Mouse (Mus musculus): ENCODE data around the gene Kcne2.
A peak's percentile ranks its signal among the peaks of the same experiment; 100 is the strongest.

Kcne2 gene

DNA sequence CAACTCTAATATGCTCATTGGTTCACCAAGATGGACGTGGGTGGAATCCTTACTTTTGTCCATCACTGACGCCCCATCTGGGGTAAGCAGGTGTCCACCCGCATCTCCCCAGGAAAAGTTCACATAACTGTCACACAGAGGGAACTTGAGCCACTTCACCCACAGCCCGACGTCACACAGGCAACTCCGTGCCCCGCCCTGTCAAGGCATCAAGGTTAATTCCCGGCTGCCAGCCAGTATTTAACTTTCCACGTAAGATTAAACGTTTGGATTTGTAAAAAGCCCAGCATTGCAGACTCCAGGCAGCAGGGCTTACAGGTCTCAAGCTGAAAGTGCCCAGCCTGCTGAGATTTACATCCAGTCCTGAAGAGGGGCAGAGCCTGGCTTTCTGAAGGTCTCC, at the start of gene Kcne2:
Kcne2 (plus strand) TSS at position 289 of the 400 bp plus-strand sequence.
- DNase-seq (ENCODE audit: low read depth, low spot score) = no peak

DNA sequence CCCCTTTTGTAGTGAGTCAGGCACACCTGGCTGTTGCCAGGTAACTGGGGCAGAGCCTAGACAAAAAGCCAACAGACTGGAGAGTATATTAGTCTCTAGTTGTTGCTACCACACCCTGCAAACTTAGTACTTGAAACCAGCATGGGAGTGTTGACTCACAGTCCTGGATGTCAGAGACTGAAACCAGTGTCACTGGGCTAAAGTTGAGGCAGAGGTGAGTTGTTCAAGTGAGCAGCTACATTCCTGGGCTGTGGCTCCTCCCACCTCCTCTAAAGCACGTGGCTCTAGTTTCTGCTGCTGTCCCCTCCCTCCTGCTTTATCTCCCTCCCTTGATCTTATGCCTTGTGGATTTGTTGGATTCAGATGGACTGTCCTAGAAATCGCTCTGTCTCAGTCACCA, 46.3 kb upstream of the Kcne2 start:
- no peak for DNase-seq (ENCODE audit: low read depth, low spot score)

DNA sequence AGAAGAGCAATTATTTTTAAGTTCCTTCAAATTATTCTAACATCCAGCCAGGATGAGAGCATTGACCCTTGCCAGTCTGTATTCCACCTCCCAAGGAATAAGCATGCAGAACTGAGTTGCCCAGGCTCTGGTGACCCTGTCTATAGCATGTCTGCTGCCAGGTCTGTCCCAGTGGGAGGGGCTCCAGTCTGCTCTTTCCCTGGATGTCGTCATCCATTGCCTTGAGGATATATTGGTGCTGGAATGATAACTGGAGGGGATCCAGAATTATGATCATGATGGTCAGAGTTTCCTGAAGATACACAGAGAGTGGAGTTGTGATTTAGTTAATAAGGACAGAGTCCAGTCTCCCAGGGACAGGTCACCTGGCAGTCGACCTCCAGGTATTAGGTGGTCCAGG, 45.2 kb upstream of the Kcne2 start:
- no peak for DNase-seq (ENCODE audit: low read depth, low spot score)

DNA sequence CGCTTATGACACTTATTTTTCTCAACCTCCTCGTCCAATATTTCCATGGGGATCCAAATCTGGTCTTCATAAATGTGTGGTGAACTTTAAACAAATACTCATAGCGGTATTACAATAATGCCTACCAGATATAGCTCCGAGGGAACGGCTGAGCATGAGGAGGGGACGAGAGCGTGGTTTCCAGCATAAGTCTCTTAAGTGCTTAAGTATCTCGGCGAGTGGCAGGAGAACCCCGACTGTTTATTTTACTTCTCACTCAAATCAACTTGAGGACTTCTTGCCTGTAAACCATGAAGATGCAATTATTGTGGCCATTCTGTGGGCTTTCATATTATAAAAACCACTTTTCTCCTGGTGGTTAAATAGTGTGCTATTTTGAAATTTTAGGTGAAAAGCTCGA, 44.5 kb upstream of the Kcne2 start:
- DNase-seq (ENCODE audit: low read depth, low spot score) = no peak

DNA sequence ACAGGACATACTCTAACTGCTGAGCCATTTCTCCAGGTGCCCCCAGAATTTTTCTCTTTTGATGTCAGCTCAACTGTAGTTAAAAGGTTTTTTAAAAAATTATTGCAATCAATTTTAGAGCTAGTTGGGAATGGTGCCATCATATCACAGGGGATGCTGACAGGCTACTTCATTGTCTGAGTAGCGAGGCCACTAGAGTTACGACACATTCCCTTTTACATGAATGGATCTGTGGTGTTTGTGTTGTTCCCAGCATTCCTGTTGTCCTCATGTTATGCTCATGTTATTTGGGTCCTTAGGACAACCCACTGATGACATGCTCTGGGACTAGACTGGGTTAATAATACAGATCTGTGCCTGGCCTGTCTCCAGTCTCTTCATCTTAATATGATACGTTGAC, 42.5 kb upstream of the Kcne2 start:
- DNase-seq (ENCODE audit: low read depth, low spot score) = no peak

DNA sequence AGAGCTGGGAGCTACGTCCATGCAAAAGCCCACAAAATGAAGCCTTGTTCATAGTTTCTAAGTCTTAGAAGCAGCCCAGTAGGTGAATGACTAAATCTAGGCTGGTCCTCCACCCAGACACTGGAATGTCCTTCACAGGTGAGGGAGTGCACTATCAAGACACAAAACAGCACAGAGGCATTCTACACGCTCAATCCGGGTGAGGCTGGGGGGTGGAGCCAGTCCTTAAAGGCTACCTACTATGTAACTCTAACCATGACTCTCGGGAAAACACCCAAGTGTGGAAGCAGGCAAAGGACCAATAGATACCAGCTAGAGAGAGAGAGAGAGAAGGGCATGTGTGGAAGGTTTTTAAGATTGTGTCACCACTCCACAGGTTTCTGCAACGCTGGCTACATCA, 41.7 kb upstream of the Kcne2 start:
- DNase-seq (ENCODE audit: low read depth, low spot score) = no peak

DNA sequence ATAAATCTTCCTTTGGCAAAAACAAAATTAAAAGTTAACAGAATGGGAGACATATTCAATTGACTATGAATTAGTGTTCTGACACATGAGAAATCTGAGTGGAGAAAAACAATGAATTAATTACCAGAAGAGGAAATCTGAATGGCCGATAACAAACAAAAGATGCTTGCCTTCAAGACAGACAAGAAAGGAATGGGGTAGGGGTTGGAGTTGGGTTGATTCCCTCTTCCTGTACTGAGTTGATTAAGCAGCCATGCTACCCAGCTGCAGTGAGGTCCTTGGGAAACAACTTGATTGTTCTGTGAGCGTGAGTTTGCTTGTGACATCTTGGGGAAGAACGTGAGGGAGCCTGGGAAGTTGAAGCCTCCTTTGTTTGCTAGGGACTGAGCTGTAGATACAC, 37.9 kb upstream of the Kcne2 start:
- no peak for DNase-seq (ENCODE audit: low read depth, low spot score)

DNA sequence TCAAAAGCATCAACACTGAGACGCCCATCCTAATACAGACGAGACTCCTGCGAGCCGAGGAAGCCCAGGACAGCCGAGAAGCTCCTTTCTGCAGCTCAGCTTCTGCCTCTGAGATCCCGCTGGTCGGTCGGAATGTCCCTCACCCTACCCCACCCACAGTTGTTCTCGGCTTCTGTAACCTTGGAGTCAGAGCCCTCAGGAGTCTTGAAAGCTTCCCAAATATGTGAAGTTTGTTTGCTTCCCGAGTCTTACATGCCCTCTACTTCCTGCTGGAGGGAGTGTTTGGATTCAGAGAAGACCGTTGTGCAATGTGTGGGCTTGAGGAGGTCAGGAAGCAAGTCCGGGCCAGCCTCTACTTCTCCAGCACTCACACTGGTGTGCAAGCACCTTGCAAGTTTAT, 24.3 kb upstream of the Kcne2 start:
- no peak for DNase-seq (ENCODE audit: low read depth, low spot score)

DNA sequence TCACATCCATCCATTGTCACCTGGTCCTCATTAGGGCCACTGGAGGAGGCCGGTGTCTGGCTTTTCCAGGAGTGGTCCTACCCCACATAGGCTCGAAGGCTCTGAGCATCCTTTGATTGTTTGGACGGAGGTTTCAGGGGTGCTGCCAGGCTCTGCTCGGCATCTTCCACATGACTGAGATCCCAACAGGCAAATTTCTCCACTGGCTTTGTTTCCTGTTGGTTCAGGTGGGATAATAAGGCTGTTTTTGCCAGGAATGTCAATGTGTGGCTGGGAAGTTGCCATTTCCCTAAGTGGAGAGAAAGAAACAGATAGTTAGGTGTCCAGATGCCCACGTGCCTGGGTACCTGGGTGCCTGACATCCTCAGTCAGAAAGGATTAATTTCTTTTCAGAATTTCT, 17.7 kb upstream of the Kcne2 start:
- no peak for DNase-seq (ENCODE audit: low read depth, low spot score)

DNA sequence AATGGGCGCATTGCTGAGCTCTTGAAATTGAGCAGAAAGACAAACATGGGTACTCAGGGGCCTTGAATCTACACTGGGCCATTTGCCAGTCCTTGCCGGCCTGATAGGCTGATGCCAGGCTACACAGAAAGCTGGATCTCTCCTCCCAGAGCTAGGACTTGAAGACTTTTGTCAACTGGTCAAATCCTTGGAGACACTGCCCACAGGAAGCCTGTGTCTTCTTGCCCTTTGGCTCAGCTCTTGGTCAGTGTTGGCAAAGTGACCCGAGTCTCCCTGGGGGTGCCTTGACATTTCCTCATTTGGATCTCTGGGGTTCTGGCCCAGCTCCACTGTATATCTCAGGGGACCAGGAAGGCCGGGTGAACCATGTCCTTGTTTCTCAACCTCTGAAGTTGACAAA, 16.7 kb upstream of the Kcne2 start:
- no peak for DNase-seq (ENCODE audit: low read depth, low spot score)

DNA sequence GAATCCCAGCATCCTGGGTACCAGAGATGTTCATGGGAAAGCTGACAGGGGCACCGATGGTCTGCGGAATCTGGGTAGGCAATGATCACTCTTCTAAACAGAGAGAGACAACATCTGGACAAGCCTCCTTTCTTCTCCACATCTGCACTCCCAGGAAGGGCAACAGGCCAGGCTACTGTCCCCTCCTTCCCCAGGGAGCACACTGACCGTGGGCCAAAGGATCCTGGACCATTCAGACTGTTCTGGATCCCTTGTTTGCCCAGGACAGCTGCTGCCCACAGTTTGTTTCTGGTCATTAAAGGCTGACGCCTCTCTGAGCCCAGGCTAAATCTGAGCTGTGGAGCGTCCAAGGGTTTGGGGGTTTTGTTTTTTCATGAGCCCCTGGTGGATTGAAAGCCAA, 9.5 kb upstream of the Kcne2 start:
- DNase-seq (ENCODE audit: low read depth, low spot score) = no peak

DNA sequence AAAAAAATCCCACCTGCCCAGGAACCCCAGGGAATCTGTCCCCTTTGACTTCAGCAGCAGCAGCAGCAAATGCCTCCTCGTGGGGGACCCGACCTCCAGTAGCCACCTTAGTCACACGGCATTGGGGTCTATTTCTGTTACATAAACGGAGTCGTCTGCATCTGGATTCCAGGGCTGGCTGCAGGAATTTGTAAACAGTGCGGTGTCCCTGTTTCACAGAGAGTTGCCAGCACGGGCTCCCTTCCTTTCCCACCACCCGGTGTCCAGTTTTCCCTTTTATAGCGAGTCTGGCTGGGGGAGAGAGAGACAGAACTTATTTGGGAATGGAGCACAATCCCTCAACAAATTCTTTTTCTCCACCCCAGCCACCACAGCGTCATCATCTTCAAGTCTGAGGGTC, 7.1 kb upstream of the Kcne2 start:
- no peak for DNase-seq (ENCODE audit: low read depth, low spot score)

DNA sequence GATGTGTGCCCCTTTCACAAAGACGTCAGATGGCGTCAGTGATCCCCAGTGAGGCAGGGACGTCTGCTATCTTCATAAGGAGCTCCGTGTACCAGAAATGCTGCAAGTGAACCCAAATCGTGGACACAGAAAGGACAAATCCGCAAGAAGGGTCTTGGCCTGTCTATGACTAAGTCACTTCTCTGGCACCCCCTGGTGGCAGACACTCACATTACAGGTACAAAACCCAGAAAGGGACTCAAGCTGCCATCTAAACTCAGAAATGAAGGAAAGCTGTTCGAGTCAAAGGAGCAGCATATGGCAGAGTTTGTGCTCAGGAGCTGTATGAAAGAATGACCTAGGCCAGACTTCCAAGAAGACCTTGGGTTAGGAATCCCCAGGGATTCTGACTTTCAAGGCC, 5.6 kb upstream of the Kcne2 start:
- peak; percentile 67 for DNase-seq (ENCODE audit: low read depth, low spot score)

DNA sequence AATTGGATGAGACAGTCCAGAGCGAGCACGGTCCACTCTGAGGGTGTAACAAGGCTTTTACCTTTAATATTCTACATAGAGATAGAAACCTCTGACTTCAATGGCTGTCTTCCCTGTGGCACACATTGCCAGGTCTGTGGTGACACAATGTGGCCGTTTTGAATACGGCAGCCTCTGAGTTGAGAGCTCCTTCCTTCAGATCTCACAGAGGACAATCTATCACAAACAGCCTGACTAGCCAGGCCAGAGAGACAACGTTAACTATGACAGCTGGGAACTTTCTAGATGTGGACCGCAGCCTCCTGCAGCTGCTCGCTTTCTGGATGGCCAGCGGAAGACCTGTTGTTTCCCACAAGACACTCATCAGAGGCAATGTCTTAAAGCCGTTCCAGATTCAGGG, 3.4 kb upstream of the Kcne2 start:
- DNase-seq (ENCODE audit: low read depth, low spot score) = no peak

DNA sequence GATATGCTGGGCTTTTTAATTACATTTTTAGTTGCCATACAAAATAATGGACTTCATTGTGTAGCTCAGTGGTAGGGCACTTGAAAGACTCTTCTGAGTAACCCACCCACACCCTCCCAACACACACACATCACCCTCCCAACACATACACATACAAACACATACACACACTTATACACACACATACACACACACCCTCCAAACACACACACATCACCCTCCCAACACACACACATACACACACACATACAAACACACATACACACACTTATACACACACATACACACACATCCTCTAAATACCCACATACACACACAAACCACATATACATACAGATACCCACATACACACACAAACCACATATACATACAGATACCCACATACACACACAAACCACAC, 2.1 kb upstream of the Kcne2 start:
- no peak for DNase-seq (ENCODE audit: low read depth, low spot score)

DNA sequence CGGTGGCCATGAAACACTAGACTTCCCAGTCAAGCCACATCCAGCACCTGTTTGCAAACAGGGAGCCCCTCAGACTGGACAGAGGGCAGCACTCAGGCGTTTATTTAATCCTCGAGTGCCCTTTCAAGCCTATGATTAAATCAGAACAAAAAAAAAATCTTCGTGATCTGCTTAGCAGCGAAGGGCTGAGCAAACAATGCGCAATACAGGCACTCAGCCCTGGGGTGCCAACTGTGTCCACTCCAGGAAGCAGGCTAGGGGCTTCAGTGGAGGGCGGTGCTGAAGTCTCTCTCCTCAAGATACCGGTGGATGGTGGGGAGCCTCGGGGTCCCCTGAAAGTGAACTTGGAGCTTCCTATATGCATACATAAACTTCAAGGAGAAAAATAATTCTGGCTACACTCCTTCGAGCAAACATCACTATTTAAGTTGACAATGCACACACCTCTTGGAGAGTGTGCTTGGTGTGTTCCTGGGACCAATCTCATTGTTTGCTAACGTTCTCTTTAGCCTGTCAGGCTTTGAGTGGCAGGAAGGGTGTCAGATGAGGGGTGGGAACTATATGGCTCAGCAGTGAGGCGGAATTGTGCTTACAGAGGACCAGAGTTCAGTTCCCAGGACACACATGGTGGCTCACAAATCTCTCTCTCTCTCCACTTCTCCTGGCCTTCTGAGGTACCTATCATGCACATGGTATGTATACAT, 2.2 kb downstream of the Kcne2 start:
- no peak for DNase-seq (ENCODE audit: low read depth, low spot score)

DNA sequence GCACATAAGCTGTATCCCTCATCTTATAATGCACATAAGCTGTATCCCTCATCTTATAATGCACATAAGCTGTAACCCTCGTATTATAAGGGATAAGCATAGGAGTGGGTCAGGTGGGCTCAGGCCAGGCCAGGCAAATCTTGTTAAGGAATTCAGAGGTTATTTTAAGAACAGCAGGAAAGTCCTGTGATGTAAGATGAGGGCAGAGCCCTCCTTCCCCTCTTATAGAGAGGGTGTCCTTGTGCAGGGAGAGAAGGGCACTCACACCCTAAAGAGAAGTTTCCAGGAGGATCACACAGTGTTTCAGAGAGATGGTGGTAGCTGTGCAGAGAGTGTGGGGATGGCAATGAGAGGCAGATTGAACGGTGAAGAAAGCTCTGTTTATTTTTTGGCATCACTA, 3.1 kb downstream of the Kcne2 start:
- DNase-seq (ENCODE audit: low read depth, low spot score) = no peak

DNA sequence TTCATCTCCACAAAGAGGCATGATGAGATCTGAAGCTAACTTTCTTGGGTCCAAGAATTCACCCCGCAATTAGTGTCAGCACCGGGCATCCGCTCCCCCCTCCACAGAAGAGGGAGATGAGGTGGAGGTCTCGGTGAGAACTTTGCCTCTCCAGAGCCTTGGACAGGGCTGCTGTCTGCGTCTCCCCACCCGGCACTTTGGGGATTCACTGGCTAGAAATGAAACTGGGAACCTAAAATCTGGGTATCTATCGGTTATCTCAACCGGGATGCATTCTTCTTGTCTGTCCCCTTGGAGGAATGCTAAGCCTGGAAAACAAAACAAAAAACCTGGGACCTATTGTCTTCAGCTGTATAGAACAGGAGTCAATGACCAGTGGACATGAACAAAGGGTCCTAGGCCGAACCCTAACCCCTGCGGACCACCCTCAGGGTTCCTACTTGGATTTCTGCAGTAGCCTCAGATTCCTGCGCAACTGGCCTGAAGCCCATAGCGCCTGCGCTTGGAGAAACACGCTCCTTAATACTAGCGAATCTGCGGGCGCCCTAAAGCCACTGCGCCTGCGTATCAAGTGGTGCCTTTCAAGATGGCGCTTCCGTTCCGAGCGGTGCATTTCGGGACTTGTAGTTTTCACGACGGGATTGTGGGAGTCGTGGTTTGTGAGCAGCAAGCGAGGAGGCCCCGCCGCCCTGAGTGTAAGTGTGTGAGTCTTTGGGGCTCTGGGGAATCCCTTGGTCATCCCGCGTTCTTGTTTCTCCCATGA, 8.6 kb downstream of the Kcne2 start, which contains the start of gene Smim11:
Smim11 (plus strand) TSS at position 638 of the 763 bp plus-strand sequence.
- peak; percentile 94 for DNase-seq (ENCODE audit: low read depth, low spot score)

DNA sequence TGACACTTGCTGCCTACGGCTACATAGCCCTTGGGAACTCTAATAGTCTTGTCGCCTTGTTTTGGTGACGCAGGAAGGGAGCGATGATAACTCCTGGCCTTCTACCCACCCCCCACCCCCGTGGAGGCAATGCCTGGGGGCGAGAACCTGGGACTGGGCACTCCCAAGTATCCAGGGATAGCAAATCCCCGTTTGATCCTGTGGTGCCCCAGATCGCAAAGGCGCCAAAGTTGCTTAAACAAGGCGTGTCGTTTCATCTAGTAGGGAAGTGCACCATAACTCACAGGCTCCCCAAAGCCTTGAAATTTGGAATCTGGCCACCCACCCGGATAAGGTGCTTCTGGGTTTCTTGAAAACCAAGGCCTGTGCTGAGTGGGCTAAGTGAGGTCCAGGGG, 9.2 kb downstream of the Kcne2 start:
- DNase-seq (ENCODE audit: low read depth, low spot score) = no peak

DNA sequence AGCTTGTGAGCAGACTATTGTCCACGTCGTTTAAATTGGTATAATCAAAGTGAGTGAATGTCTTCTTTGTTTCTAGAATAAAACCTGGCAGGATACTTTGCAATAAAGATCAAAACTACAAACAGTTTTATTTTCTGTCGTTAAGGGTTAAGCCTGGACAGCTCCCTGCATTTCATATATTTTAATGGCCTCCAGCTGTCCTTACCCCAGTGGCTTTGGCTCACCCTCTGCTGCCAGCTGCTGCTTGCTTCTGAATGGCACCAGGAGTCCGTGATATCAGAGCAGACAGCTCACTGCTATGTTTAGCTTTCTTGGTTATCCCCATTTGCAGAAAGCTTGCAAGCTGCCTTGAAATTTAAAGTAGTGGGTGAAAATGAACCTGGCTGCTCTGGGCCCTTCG, 9.8 kb downstream of the Kcne2 start:
- DNase-seq (ENCODE audit: low read depth, low spot score) = no peak

DNA sequence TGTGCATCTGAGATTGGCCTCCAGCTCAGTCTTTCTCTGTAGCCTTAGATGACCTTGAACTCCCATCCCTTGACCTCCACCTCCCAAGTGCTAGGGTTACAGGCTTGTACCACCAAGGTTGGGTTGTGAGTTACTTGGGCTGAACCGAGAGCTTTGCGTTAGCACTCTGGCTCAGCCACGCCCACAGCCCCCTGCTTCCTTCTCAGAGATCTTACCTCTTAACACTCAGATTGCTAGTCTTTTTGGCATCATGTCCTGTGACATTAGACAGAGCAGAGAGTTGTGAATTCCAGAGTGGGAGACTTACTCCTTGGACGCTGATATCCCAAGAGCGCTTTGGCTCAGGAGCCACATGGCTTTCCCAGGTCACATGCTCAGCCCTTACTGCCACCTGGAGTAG, 10.3 kb downstream of the Kcne2 start:
- no peak for DNase-seq (ENCODE audit: low read depth, low spot score)

DNA sequence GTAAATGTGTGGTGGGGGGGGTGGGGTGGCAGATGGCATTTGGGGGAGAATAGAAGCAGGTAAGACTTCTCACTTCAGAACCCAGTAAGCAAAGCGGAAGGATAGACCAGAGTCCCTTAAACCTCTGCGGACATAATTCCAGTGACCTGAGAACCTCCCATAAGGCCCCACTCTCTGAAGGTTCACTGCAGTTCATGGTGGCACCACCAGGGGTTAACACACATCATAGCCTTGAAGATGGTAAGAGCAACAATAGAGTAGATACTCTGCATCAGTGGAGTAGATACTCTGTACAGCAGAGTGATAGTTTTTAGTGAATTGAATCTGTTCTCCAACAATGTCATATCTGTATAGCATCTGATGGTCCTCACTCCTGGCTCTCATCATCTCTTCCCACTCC, 13.3 kb downstream of the Kcne2 start:
- peak; percentile 27 for DNase-seq (ENCODE audit: low read depth, low spot score)

DNA sequence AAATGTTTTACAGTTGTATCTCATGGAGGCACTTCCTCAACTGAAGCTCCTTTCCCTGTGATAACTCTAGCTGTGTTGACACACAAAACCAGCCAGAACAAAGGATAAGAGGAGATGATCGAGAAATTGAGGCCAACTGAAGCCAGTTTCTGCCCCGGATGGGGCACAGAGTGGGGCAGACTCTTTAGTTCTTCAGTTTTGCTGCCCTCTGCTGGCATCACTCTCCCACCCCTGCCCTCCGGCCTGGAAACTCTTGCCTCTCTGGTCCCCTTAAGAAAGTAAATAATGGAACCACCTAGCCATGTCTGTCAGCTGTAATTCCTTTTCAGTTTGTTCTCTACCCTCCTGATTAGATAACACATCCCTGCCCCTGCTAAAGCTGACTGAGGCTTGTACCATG, 15.8 kb downstream of the Kcne2 start:
- DNase-seq (ENCODE audit: low read depth, low spot score) = no peak
